Mouse (Mus musculus) MEL (cell line): ENCODE data around the gene Gpc1. TPM values are rescaled to one million over a fixed set of nuclear protein-coding genes. Genes with fewer than 3 reads are reported as not detected.

Experiments
- DNase-seq: peaks from one replicate; pipeline ENCODE4 v3.0.0; 2011; ENCODE audit warnings: low read depth, low spot score
- H3K27ac ChIP-seq: 2 replicates; pipeline ENCODE4 v1.5.1; 2012; ENCODE audit warnings: low read depth, mild to moderate bottlenecking, control low read depth, low read length, moderate library complexity; ENCODE audit not compliant: control insufficient read depth
- H3K27me3 ChIP-seq, 2 experiments: fragments of 150-350 bp in 1 of 2; sonication (generic) in 1 of 2; 2 replicates each; pipeline ENCODE4 v1.6.1; 2012; ENCODE audit warnings: low read length in 2 of 2, mild to moderate bottlenecking in 2 of 2, improper control_type of control experiment in 1 of 2, moderate library complexity in 1 of 2; ENCODE audit not compliant: insufficient read depth in 2 of 2, control insufficient read depth in 1 of 2
- H3K36me3 ChIP-seq, 2 experiments: 2 replicates each; pipeline ENCODE4 v1.6.1; 2012 to 2014; ENCODE audit warnings: low read length in 2 of 2, improper control_type of control experiment in 1 of 2, inconsistent platforms in 1 of 2, mild to moderate bottlenecking in 1 of 2; ENCODE audit not compliant: insufficient read depth in 2 of 2, control insufficient read depth in 1 of 2
- H3K4me1 ChIP-seq, 2 experiments: fragments of 150-350 bp in 1 of 2; sonication (generic) in 1 of 2; 2 replicates each; pipeline ENCODE4 v1.6.1; 2012; ENCODE audit warnings: low read length in 2 of 2, improper control_type of control experiment in 1 of 2, mild to moderate bottlenecking in 1 of 2; ENCODE audit not compliant: insufficient read depth in 2 of 2, control insufficient read depth in 1 of 2
- H3K4me3 ChIP-seq, 2 experiments: fragments of 150-350 bp in 1 of 2; sonication (generic) in 1 of 2; 2 replicates each; pipeline ENCODE4 v1.5.1; 2012; ENCODE audit warnings: low read depth in 2 of 2, low read length in 2 of 2, mild to moderate bottlenecking in 2 of 2, moderate library complexity in 2 of 2, control low read depth in 1 of 2, improper control_type of control experiment in 1 of 2; ENCODE audit not compliant: control insufficient read depth in 1 of 2, insufficient read depth in 1 of 2
- H3K79me2 ChIP-seq: 2 replicates; pipeline ENCODE4 v1.6.1; 2012; ENCODE audit warnings: mild to moderate bottlenecking, low read length, moderate library complexity; ENCODE audit not compliant: control insufficient read depth, poor library complexity, insufficient read depth
- H3K9ac ChIP-seq: 2 replicates; pipeline ENCODE4 v1.6.1; 2012; ENCODE audit warnings: low read depth, mild to moderate bottlenecking, control low read depth, low read length, moderate library complexity; ENCODE audit not compliant: control insufficient read depth, poor library complexity, severe bottlenecking
- H3K9me3 ChIP-seq: fragments of 150-350 bp; sonication (generic); replicated peaks from 2 replicates; pipeline ENCODE4 v1.6.1; 2012; ENCODE audit warnings: mild to moderate bottlenecking, low read length, improper control_type of control experiment, moderate library complexity; ENCODE audit not compliant: insufficient read depth
- BHLHE40 ChIP-seq: IDR thresholded peaks from 2 replicates; pipeline ENCODE4 v1.6.1; 2012; ENCODE audit warnings: low read depth, mild to moderate bottlenecking, inconsistent platforms, low read length, improper control_type of control experiment, borderline replicate concordance
- CHD1 ChIP-seq: IDR thresholded peaks from 2 replicates; pipeline ENCODE4 v1.6.1; 2012; ENCODE audit warnings: low read depth, mild to moderate bottlenecking, inconsistent platforms, low read length, improper control_type of control experiment
- CTCF ChIP-seq, 3 experiments: IDR thresholded peaks in 2 of 3; conservative IDR thresholded peaks in 1 of 3; 2 replicates each; pipeline ENCODE4 v1.5.1; 2011 to 2012; ENCODE audit warnings: low read length in 3 of 3, low read depth in 2 of 3, mild to moderate bottlenecking in 2 of 3, improper control_type of control experiment in 1 of 3, inconsistent platforms in 1 of 3, mixed read lengths in 1 of 3, moderate library complexity in 1 of 3; ENCODE audit not compliant: control insufficient read depth in 1 of 3, insufficient read depth in 1 of 3, poor library complexity in 1 of 3, severe bottlenecking in 1 of 3
- E2F4 ChIP-seq: IDR thresholded peaks from 2 replicates; pipeline ENCODE4 v1.6.1; 2011; ENCODE audit warnings: low read depth, low read length, improper control_type of control experiment, borderline replicate concordance
- EP300 ChIP-seq, 2 experiments: IDR thresholded peaks; 2 replicates each; pipeline ENCODE4 v1.6.1; 2011; ENCODE audit warnings: improper control_type of control experiment in 2 of 2, low read length in 2 of 2, low read depth in 1 of 2, mild to moderate bottlenecking in 1 of 2
- ETS1 ChIP-seq: IDR thresholded peaks from 2 replicates; pipeline ENCODE4 v1.6.1; 2012; ENCODE audit warnings: low read depth, mild to moderate bottlenecking, inconsistent platforms, low read length, improper control_type of control experiment, moderate library complexity
- GABPA ChIP-seq: IDR thresholded peaks from 2 replicates; pipeline ENCODE4 v1.6.1; 2012; ENCODE audit warnings: low read depth, mild to moderate bottlenecking, inconsistent platforms, low read length, improper control_type of control experiment, moderate library complexity
- GATA1 ChIP-seq: IDR thresholded peaks from 2 replicates; pipeline ENCODE4 v1.6.1; 2011; ENCODE audit warnings: low read depth, low read length, improper control_type of control experiment
- KAT2A ChIP-seq: conservative IDR thresholded peaks from 2 replicates; pipeline ENCODE4 v1.6.1; 2012; ENCODE audit warnings: low read depth, low read length, improper control_type of control experiment, inconsistent platforms
- MAFK ChIP-seq: IDR thresholded peaks from 2 replicates; pipeline ENCODE4 v1.6.1; 2011; ENCODE audit warnings: low read depth, mild to moderate bottlenecking, low read length, improper control_type of control experiment, borderline replicate concordance
- MXI1 ChIP-seq: IDR thresholded peaks from 2 replicates; pipeline ENCODE4 v1.6.1; 2011; ENCODE audit warnings: mild to moderate bottlenecking, low read depth, low read length, improper control_type of control experiment
- MYB ChIP-seq: IDR thresholded peaks from 2 replicates; pipeline ENCODE4 v1.6.1; 2011; ENCODE audit warnings: mild to moderate bottlenecking, low read depth, low read length, improper control_type of control experiment
- MYC ChIP-seq: IDR thresholded peaks from 2 replicates; pipeline ENCODE4 v1.6.1; 2011; ENCODE audit warnings: low read depth, mild to moderate bottlenecking, low read length, improper control_type of control experiment, moderate library complexity
- NELFE ChIP-seq: IDR thresholded peaks from 2 replicates; pipeline ENCODE4 v1.6.1; 2011; ENCODE audit warnings: low read depth, low read length, improper control_type of control experiment
- POLR2A ChIP-seq, 2 experiments: IDR thresholded peaks; 2 replicates each; pipeline ENCODE4 v1.6.1; 2011 to 2012; ENCODE audit warnings: low read length in 2 of 2, mild to moderate bottlenecking in 2 of 2, control low read depth in 1 of 2, improper control_type of control experiment in 1 of 2, low read depth in 1 of 2, moderate library complexity in 1 of 2; ENCODE audit not compliant: control insufficient read depth in 1 of 2, insufficient read depth in 1 of 2, poor library complexity in 1 of 2
- RAD21 ChIP-seq: IDR thresholded peaks from 2 replicates; pipeline ENCODE4 v1.6.1; 2011; ENCODE audit warnings: mild to moderate bottlenecking, low read depth, low read length, improper control_type of control experiment
- TAL1 ChIP-seq: IDR thresholded peaks from 2 replicates; pipeline ENCODE4 v1.6.1; 2012; ENCODE audit warnings: mild to moderate bottlenecking, inconsistent platforms, low read length, moderate library complexity, mixed read lengths
- TCF12 ChIP-seq: IDR thresholded peaks from 2 replicates; pipeline ENCODE4 v1.6.1; 2014; ENCODE audit warnings: low read depth, mild to moderate bottlenecking, inconsistent platforms, low read length, improper control_type of control experiment, moderate library complexity
- UBTF ChIP-seq: IDR thresholded peaks from 2 replicates; pipeline ENCODE4 v1.6.1; 2012; ENCODE audit warnings: low read depth, mild to moderate bottlenecking, inconsistent platforms, low read length, improper control_type of control experiment, moderate library complexity, borderline replicate concordance; ENCODE audit not compliant: insufficient read depth
- USF1 ChIP-seq: IDR thresholded peaks from 2 replicates; pipeline ENCODE4 v1.6.1; 2014; ENCODE audit warnings: low read depth, mild to moderate bottlenecking, inconsistent platforms, low read length, improper control_type of control experiment, moderate library complexity
- ZC3H11A ChIP-seq: IDR thresholded peaks from 2 replicates; pipeline ENCODE4 v1.6.1; 2012; ENCODE audit warnings: low read depth, mild to moderate bottlenecking, inconsistent platforms, low read length, improper control_type of control experiment
- ZKSCAN1 ChIP-seq: IDR thresholded peaks from 2 replicates; pipeline ENCODE4 v1.6.1; 2012; ENCODE audit warnings: low read depth, mild to moderate bottlenecking, inconsistent platforms, low read length, improper control_type of control experiment, moderate library complexity
- ZMIZ1 ChIP-seq: IDR thresholded peaks from 2 replicates; pipeline ENCODE4 v1.6.1; 2012; ENCODE audit warnings: low read depth, mild to moderate bottlenecking, inconsistent platforms, low read length, improper control_type of control experiment, moderate library complexity
- polyA plus RNA-seq, 2 experiments: library from polyadenylated mRNA; stranded (reverse) in 1 of 2; unstranded in 1 of 2; fragments of >175 nt in 1 of 2; fragments of >200 nt in 1 of 2; gene quantifications; 2 replicates each; pipeline versions ENCODE4 v1.2.1 to v1.2.4; 2012; ENCODE audit warnings: low replicate concordance in 2 of 2, low read depth in 1 of 2; ENCODE audit not compliant: insufficient read length in 2 of 2, insufficient read depth in 1 of 2, missing spikeins in 1 of 2
- total RNA-seq: library from RNA; depleted of rRNA; stranded (reverse); fragments of 300-350 nt; gene quantifications from 2 replicates; pipeline ENCODE4 v1.2.3, GENCODE M21; 2012

Gpc1 gene
- total and polyA plus RNA-seq, 3 experiments: 0.23 to 3.6 TPM; not detected in 1

GRCm38 (mm10) chr1:92799653-92800052 is 31.8 kb upstream of the Gpc1 start:
- Histone ChIP-seq H3K27me3 (no peaks in the 10 kb centered on the region), H3K79me2 (no peaks in the 10 kb centered on the region), H3K4me1 (no peaks in the 10 kb centered on the region), H3K36me3 (no peaks in the 10 kb centered on the region), H3K27ac (no peak overlapping the region), H3K9ac (no peak overlapping the region), H3K9me3 (no peaks in the 10 kb centered on the region), H3K4me3 (no peak overlapping the region)
- TF ChIP-seq TAL1 (no peak), MYB (no peak), CTCF (IDR thresholded peaks at IDR 0.05 in 2 of 3, conservative IDR thresholded peaks at IDR 0.05 in 1 of 3; ENCODE audit: control insufficient read depth in 1 of 3, insufficient read depth in 1 of 3, low read depth in 2 of 3, low read length in 3 of 3, poor library complexity in 1 of 3, severe bottlenecking in 1 of 3) (no peak), MXI1 (no peak), RAD21 (no peak), CHD1 (no peak), MAFK (no peak), USF1 (no peak), ZC3H11A (no peak), ZKSCAN1 (no peak), EP300 (IDR thresholded peaks at IDR 0.05; ENCODE audit: low read depth in 1 of 2, low read length in 2 of 2) (no peak), GATA1 (no peak), E2F4 (no peak), ZMIZ1 (no peak), TCF12 (no peak), GABPA (no peak), BHLHE40 (no peak), MYC (no peak), UBTF (no peak), NELFE (no peak)
- peak; percentile 11 for DNase-seq

- Histone ChIP-seq H3K9me3 (no peaks in the 10 kb centered on the region), H3K9ac (no peak overlapping the region), H3K4me1 (no peaks in the 10 kb centered on the region), H3K79me2 (no peaks in the 10 kb centered on the region), H3K27me3 (no peaks in the 10 kb centered on the region), H3K36me3 (no peaks in the 10 kb centered on the region), H3K4me3 (no peak overlapping the region), H3K27ac (no peak overlapping the region)
- no peak for DNase-seq
- TF ChIP-seq CTCF (IDR thresholded peaks at IDR 0.05 in 2 of 3, conservative IDR thresholded peaks at IDR 0.05 in 1 of 3; ENCODE audit: control insufficient read depth in 1 of 3, insufficient read depth in 1 of 3, low read depth in 2 of 3, low read length in 3 of 3, poor library complexity in 1 of 3, severe bottlenecking in 1 of 3) (no peak), TCF12 (no peak), TAL1 (no peak), RAD21 (no peak), USF1 (no peak), POLR2A (IDR thresholded peaks at IDR 0.05; ENCODE audit: control insufficient read depth in 1 of 2, insufficient read depth in 1 of 2, low read depth in 1 of 2, low read length in 2 of 2, poor library complexity in 1 of 2) (no peak), ETS1 (no peak), MYB (no peak), KAT2A (no peak)
These were observed 29.1 kb upstream of the Gpc1 start for GRCm38 (mm10) chr1:92802362-92802761.
